Mouse (Mus musculus): ENCODE measurements around the gene Pofut1.

The Pofut1 gene

GRCm38 (mm10) chr2:153241250-153242014, at the start of gene Pofut1, which contains the start of gene Plagl2:
Pofut1 (plus strand) TSS chr2:153241533.
Plagl2 (minus strand) TSS chr2:153241426.
- peak; percentile 91 to 96 for DNase-seq

DNA sequence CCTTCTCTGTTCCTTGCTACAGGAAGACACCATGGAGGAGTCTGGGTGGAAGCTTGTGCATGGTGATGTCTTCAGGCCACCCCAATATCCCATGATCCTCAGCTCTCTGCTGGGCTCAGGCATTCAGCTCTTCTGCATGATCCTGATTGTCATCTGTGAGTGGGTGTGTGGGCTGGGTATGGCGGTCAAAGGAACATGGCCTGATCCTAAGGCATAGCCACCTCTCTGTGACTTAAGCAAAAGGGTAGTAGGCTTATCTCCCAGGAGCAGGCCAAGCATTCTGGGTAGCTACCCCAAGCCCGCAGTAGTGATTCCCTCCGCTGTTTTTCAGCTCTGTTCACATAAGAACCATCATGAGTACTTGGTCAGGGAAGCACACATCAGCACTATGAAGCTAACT, 47.1 kb upstream of the Pofut1 start:
- no peak for DNase-seq

GRCm38 (mm10) chr2:153198485-153198884, 42.8 kb upstream of the Pofut1 start:
- no peak for DNase-seq

GRCm38 (mm10) chr2:153199114-153199513, 42.2 kb upstream of the Pofut1 start:
- no peak for DNase-seq

DNA sequence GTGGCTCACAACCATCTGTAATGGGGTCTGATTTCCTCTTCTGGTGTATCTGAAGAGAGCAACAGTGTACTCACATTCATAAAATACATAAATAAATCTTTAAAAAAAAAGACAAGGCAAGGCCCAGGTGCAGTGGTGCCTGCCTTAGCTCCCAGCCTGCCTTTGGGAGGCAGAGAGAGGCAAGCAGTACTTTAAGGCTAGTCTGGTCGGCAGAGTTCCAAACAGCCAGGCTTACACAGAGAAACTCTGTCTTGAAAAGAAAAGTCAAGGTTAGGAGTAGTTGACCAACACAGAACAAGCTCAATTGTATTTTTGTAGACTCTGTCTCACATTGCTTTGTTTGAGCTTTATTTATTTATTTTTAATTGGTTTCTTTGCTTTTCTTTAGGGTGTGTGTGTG, 38.6 kb upstream of the Pofut1 start:
- DNase-seq = no peak

DNA sequence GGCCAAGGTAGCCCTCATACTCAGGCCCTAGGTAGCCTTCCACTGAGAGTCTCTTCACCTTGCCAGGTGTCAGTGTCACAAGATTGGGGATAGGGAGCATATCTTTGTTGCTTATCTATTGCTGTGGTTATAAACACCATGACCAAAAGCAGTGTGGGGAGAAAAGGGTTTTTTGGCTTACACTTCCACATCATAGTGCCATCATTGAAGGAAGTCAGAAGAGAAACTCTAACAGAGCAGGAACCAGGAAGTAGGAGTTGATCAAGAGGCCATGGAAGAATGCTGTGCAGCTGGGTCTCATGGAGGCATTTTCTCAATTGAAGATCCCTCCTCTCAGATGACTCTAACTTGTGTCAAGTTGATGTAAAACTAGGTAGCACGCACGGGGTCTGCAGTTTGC, 33.2 kb upstream of the Pofut1 start:
- DNase-seq = no peak

GRCm38 (mm10) chr2:153209286-153209685, 32.0 kb upstream of the Pofut1 start:
- DNase-seq = peak; percentile 58 to 74

DNA sequence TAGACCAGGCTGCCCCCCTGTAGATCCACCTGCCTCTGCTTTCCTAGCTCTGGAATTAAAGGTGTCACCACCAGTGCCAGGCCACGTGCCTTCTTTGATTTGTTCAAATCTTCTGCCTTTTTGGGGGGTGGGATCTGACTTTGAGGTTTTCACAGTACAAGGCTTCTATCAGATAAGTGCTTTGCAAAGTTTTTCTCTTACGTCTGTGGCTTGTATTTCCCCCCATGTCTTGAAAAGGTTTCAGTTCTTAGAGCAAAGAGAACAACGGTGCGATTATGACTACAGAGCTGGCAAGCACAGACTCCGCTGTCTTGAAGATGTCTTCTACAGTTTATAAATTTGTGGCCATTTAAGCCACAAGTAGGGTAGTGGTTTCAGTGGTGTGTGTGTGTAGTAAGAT, 29.9 kb upstream of the Pofut1 start:
- no peak for DNase-seq

DNA sequence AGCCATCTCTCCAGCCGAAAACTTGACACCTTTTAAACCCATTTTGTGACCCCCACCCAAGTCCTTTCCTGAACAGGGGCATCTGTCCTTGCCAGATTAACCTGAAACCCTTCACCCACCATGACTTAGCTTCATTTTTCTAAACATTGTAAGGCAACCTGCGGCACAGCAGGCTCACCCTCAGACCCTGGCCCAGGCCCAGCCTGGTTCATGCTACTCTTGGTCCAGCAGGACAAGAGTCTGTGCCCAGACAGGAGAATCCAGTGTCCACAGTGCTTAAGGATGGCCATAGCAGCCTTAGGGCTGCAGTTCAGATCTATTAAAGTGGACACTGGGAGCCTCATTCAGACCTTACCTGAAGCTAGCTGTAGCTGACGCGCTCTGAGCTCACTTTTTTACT, 28.0 kb upstream of the Pofut1 start:
- DNase-seq = no peak

GRCm38 (mm10) chr2:153214771-153215259, 26.5 kb upstream of the Pofut1 start:
- DNase-seq = no peak

- DNase-seq = no peak
Observed at GRCm38 (mm10) chr2:153215421-153215820, 25.9 kb upstream of the Pofut1 start.

- DNase-seq = no peak
Observed at GRCm38 (mm10) chr2:153217826-153218340, 23.4 kb upstream of the Pofut1 start.

GRCm38 (mm10) chr2:153218516-153218915, 22.8 kb upstream of the Pofut1 start:
- DNase-seq = no peak

- DNase-seq = no peak
Observed at GRCm38 (mm10) chr2:153221620-153222019, 19.7 kb upstream of the Pofut1 start.

DNA sequence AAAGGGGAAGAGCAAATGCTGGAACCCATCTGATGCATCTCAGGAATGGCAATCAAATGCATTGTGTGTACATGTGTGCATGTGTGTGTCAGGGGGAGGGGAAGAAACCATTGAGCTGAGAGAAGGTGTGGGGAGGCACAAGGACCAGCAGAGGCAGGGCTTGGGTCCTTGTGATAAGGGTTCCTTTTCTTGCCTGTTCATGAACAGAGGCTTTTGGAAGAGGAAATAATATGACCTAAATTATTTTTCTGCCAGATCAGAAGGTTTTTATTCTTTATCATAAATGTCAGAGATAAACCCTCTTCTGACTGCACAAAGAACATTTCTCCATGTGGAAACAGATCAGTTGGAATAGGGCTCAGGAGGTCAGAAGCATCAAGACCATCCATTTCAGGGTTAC, 19.2 kb upstream of the Pofut1 start:
- no peak for DNase-seq

GRCm38 (mm10) chr2:153222566-153222965, 18.8 kb upstream of the Pofut1 start:
- DNase-seq = no peak

- DNase-seq = peak; percentile 68 to 69
Observed at GRCm38 (mm10) chr2:153224946-153225594, 16.3 kb upstream of the Pofut1 start, which contains the start of gene Tspyl3. Tspyl3 (minus strand) TSS chr2:153225441.

DNA sequence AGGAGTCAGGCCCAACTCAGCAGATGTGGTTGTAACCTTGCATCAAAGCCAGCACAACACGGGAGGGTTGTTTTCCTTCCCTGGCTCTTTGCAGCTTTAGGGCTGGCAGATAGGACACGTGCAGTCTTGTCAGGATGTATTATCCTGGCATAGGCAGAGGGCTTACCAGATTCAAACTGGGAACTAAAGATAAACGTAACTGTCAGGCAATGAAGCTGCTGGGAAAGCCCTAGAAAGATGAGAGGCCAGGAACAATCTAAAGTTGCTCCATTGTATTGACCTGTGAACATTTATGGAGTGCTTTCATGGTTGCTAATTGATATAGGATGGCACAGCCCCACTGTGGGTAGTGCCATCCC, 15.8 kb upstream of the Pofut1 start:
- no peak for DNase-seq

DNA sequence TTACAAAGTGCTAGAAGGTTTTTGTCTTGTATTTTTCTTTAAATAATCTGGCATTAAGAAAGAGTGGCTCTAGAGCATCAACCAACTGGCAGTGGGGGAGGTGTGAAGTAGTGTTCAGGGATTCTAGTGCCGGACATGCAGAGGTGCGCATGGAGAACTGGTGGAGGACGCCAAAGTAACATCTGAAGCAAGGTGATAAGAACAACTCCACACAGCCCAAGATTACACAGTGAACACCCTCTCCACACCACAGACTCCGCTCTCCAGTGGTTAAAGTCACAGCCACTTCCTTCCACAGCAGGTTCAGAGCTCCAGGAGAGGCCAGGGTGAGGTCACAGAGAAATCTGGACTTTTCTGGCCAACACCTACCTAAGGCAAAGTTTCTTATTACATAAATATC, 13.4 kb upstream of the Pofut1 start:
- DNase-seq = no peak

- no peak for DNase-seq
Observed at GRCm38 (mm10) chr2:153228523-153228922, 12.8 kb upstream of the Pofut1 start.

GRCm38 (mm10) chr2:153237193-153237592, 4.1 kb upstream of the Pofut1 start:
- no peak for DNase-seq

- DNase-seq = no peak
Observed at GRCm38 (mm10) chr2:153237891-153238290, 3.4 kb upstream of the Pofut1 start.

DNA sequence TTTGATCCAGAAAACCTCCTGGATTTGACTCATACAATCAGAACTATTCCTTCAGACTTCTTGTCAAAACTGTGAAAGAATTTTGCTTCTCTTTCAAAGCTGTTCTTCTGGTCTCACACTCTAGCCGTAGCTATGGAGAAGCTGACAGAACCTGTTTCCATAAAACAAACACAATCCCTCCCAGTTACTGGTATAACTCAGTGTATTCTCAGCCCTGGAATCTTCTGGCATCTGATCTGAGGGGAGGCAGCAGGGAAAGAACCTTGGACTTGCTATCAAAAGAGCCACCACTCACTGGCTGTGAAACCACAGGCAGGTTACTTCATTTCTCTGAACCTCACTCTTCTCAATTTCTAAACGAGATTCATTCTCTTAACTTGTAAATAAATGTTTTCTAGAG, 2.9 kb upstream of the Pofut1 start:
- no peak for DNase-seq
